Mouse (Mus musculus) liver, adult 2 months (tissue): ENCODE data around the gene Slc45a1. TPM values are rescaled to one million over a fixed set of nuclear protein-coding genes. Genes with fewer than 3 reads are reported as not detected.

Experiments used
- DNase-seq: peaks from one replicate; pipeline ENCODE4 v3.0.0-alpha.2; 2011; ENCODE audit warnings: low read depth, low spot score; ENCODE audit errors: extremely low read depth
- H3K27ac ChIP-seq: fragments of 200-500 bp; replicated peaks from 2 replicates; pipeline ENCODE4 v1.5.1; 2012; ENCODE audit warnings: low read depth, mild to moderate bottlenecking, control low read depth, inconsistent platforms, low read length; ENCODE audit not compliant: insufficient read depth
- H3K27me3 ChIP-seq: fragments of 200-500 bp; 2 replicates; pipeline ENCODE4 v1.6.1; 2012; ENCODE audit warnings: mild to moderate bottlenecking, moderate library complexity, low read length, inconsistent platforms; ENCODE audit not compliant: control insufficient read depth, insufficient read depth
- H3K36me3 ChIP-seq: fragments of 200-500 bp; 2 replicates; pipeline ENCODE4 v1.6.1; 2012; ENCODE audit warnings: low read length, inconsistent platforms; ENCODE audit not compliant: control insufficient read depth, insufficient read depth
- H3K4me1 ChIP-seq: fragments of 200-500 bp; 2 replicates; pipeline ENCODE4 v1.6.1; 2011; ENCODE audit warnings: low read length; ENCODE audit not compliant: control insufficient read depth, insufficient read depth
- H3K4me3 ChIP-seq: fragments of 200-500 bp; 2 replicates; pipeline ENCODE4 v1.5.1; 2011; ENCODE audit warnings: low read depth, mild to moderate bottlenecking, control low read depth, low read length, moderate library complexity; ENCODE audit not compliant: insufficient read depth
- H3K79me2 ChIP-seq: fragments of 200-500 bp; 2 replicates; pipeline ENCODE4 v1.6.1; 2012; ENCODE audit warnings: inconsistent platforms, mild to moderate bottlenecking, low read length, moderate library complexity; ENCODE audit not compliant: control insufficient read depth, insufficient read depth
- H3K9ac ChIP-seq: fragments of 200-500 bp; 2 replicates; pipeline ENCODE4 v1.6.1; 2012; ENCODE audit warnings: low read depth, mild to moderate bottlenecking, control low read depth, inconsistent platforms, low read length
- CTCF ChIP-seq: fragments of 200-500 bp; IDR thresholded peaks from 2 replicates; pipeline ENCODE4 v1.5.1; 2011; ENCODE audit warnings: low read depth, low read length, control low read depth
- POLR2A ChIP-seq: fragments of 200-500 bp; IDR thresholded peaks from 2 replicates; pipeline ENCODE4 v1.6.1; 2011; ENCODE audit warnings: low read length, control low read depth; ENCODE audit not compliant: insufficient read depth; ENCODE audit errors: extremely low read depth
- WGBS: fragments of 180-500 bp; shearing (Covaris S2); methylation state at CpG from one replicate; pipeline ENCODE4 v1.1.7; 2018; 5-methylcytosine and 5-hydroxymethylcytosine counted together
- polyA plus RNA-seq: library from polyadenylated mRNA; depleted of rRNA; stranded (reverse); fragments of >200 nt; gene quantifications from 2 replicates; pipeline ENCODE4 v1.2.3, GENCODE M21; 2012
- total RNA-seq: library from RNA; depleted of rRNA; stranded (reverse); fragments of >200 nt; gene quantifications from 2 replicates; pipeline ENCODE4 v1.2.3, GENCODE M21; 2014

Slc45a1 gene
- total and polyA plus RNA-seq, 2 experiments: not detected

- Histone ChIP-seq H3K27ac (no peak overlapping the region), H3K79me2 (no peaks in the 10 kb centered on the region), H3K9ac (no peak overlapping the region), H3K4me1 (peaks cover 20% of the 10 kb centered on the region), H3K4me3 (no peak overlapping the region), H3K36me3 (no peaks in the 10 kb centered on the region), H3K27me3 (no peaks in the 10 kb centered on the region)
- no peak for DNase-seq
- WGBS: 97% methylated on average over 10 of the region's 10 CpGs
- no peak for TF ChIP-seq CTCF
- no peak for TF ChIP-seq POLR2A
Observed at GRCm38 (mm10) chr4:150689553-150689952, 37.6 kb upstream of the Slc45a1 start.

GRCm38 (mm10) chr4:150687126-150687753 lies 35.3 kb upstream of the Slc45a1 start:
- Histone ChIP-seq H3K4me1 (peaks cover 23% of the 10 kb centered on the region), H3K27me3 (no peaks in the 10 kb centered on the region), H3K27ac (peak overlapping the region; percentile 99), H3K4me3 (no peak overlapping the region), H3K79me2 (no peaks in the 10 kb centered on the region), H3K9ac (no peak overlapping the region; the same call in 1 of the 2 replicates), H3K36me3 (no peaks in the 10 kb centered on the region)
- TF ChIP-seq POLR2A (no peak), CTCF (no peak)
- DNase-seq: peak; percentile 65
- WGBS: 40% methylated on average over 10 of the region's 10 CpGs

DNA sequence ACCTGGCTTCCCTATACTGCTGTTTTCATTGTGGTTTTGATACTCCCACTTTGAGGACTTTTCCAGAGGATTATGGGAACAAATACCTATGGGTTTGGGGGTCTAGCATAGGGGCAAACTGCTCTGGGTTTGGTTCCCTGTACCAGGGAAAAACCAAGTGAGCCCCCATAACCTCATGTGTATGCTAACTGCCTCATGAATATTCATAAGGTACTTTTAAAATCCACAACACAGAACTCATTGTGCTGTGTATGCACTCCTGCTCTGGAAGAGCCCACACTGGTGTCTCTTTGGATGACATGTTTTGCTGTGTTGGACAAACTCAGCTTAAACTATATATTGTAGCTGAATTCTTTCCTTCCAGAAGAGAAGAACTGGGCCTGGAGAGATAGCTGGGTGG lies 34.6 kb upstream of the Slc45a1 start:
- H3K4me3 ChIP-seq: no peak overlapping the region

DNA sequence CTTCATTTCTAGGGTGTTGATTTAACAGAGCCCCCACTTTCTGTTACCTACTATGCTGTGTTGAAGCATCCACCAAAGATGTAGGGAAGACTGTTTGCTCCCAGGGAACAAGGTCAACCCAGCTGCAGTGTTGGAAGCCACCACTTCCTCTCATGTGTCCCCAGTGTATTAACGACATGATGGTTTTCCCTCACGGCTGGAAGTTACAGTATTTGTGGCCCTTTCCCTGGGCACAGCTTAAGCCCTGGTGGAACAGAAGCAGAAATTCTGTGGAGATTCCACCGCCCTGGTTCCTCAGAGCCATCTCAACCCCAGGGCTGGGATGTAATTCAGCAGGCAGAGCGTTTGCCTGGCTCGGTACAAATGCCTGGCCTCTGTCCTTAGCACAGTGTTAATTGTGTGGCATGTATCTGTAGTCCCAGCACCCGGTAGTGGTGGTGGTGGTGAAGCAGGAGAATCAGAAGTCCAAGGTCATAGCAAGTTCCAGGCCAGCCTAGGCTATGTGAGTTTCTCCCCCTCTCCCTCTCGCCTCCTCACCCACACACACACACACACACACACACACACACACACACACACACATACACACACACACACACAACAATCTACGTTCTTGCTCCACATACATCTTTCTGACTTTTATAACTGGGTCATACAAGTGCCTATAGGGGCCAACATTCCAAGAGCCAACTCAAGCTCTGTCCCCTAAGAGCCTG lies 34.0 kb upstream of the Slc45a1 start:
- peak; percentile 81 for DNase-seq
- peak overlapping the region; percentile 75 for H3K9ac ChIP-seq
- no peaks in the 10 kb centered on the region for H3K36me3 ChIP-seq
- WGBS: 27% methylated on average over 8 of the region's 8 CpGs
- H3K4me3 ChIP-seq: no peak overlapping the region
- TF ChIP-seq POLR2A (no peak), CTCF (no peak)
- H3K79me2 ChIP-seq: no peaks in the 10 kb centered on the region
- peaks cover 22% of the 10 kb centered on the region for H3K4me1 ChIP-seq
- H3K27ac ChIP-seq: peak overlapping the region; percentile 99
- no peaks in the 10 kb centered on the region for H3K27me3 ChIP-seq

More for the DNA sequence above, 34.6 kb upstream of the Slc45a1 start:
- H3K79me2 ChIP-seq: no peaks in the 10 kb centered on the region
- peak overlapping the region; percentile 75; the same call in 1 of the 2 replicates for H3K9ac ChIP-seq
- H3K4me1 ChIP-seq: peaks cover 23% of the 10 kb centered on the region
- H3K27me3 ChIP-seq: no peaks in the 10 kb centered on the region
- DNase-seq: no peak
- peak overlapping the region; percentile 99 for H3K27ac ChIP-seq
- TF ChIP-seq CTCF: no peak
- no peak for TF ChIP-seq POLR2A
- no peaks in the 10 kb centered on the region for H3K36me3 ChIP-seq

DNA sequence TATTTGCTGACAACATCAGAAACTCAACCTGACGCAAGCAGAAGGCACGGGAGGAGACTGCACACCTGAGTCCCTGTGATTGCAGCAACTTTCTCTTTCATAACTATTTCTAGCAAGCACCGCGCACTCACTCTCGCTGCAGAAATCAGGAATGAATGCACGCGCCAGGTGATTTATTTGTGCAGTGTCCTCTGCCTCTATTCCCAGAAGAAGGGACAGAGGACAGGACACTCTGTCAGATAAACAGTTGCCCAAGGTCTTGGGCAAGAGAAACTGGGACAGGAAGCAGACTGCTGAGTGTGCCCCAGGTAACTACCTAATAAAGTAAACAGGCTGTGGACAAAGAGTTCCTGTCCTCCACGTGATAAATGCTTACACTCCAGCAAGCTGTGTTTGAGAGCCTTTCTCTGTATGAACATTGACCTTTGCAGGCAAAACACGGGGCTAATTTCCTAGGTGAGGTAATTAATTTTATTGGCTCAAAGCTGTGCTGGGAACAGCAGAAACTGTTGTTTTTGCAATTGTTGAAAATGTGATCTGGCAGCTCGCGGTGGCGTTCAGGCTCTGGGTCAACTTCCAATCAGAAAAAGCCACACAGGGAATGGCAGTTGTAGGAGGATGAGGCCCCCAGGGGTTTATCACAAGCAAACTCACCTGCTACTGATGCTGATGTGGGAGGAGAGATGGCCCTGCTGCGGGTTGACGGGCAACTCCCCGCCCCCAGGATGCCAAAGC lies 33.2 kb upstream of the Slc45a1 start:
- DNase-seq: peak; percentile 100
- H3K4me1 ChIP-seq: peaks cover 22% of the 10 kb centered on the region
- peak overlapping the region; percentile 99 for H3K27ac ChIP-seq
- peak overlapping the region; percentile 75 for H3K9ac ChIP-seq
- no peaks in the 10 kb centered on the region for H3K27me3 ChIP-seq
- no peak overlapping the region for H3K4me3 ChIP-seq
- no peaks in the 10 kb centered on the region for H3K36me3 ChIP-seq
- no peaks in the 10 kb centered on the region for H3K79me2 ChIP-seq
- no peak for TF ChIP-seq CTCF
- no peak for TF ChIP-seq POLR2A
- WGBS: 18% methylated on average over 15 of the region's 15 CpGs
